In the genomic region with DNA sequence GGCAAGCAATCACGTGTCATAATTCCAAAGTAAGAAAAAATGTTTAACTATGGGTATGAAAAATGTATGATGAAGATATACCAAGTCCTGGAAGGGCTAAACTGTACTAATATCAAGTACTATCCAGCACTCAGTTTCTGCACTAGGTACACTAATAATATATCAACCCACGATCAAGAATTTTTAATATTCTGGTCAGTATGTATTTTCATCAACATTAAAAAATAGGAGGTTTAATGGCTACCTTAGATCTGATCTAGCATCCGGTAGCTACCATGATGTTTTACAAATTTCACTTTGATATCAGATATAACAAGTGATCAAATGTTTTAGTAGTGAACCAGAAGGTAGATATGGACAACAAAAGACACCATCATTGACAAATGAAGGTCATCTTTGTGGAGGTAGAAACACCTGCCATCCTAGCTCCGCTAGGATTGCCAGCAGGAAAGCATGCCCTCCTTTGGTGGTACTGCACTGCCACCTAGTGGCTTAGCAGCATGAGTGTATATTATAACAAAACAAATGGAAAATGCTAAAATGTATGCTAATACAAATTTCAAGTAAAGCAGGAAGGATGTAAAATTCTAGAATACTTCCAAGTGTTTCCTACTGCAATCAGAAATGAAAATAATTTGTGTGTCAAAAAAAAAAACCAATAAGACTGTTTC, we compare ENCODE assay signal across 10 mouse cellular contexts. TPM values are rescaled to one million over a fixed set of nuclear protein-coding genes. Genes with fewer than 3 reads are reported as not detected.
DNase-seq lines count a peak whose midpoint lies in the region; ATAC-seq and TF ChIP-seq lines count a peak whose summit lies in the region.
"Had no signal": no experiment of that assay in that cellular context is flagged by ENCODE, and none has a peak within 500 bp of the region (broad histone marks: within the 10 kb centered on the region; RNA-seq: fewer than 3 reads in every experiment).

No protein-coding gene starts in this region.

- H3K27me3 ChIP-seq in kidney, postnatal 0 days (ENCODE audit: insufficient read depth, low read length), result no peaks in the 10 kb centered on the region
- no peaks in the 10 kb centered on the region for H3K27me3 ChIP-seq in kidney, embryonic 16.5 days (ENCODE audit: insufficient read depth, low read length)
- H3K27me3 ChIP-seq in midbrain, embryonic 14.5 days (ENCODE audit: control insufficient read depth, insufficient read depth, low read length), result no peaks in the 10 kb centered on the region
- H3K27me3 ChIP-seq in testis, adult 2 months (ENCODE audit: control insufficient read depth, insufficient read depth, low read length), result no peaks in the 10 kb centered on the region
- H3K27me3 ChIP-seq: embryonic facial prominence, embryonic 13.5 days; liver, embryonic 15.5 days had no signal

- TF ChIP-seq CTCF in kidney, postnatal 0 days (IDR thresholded peaks at IDR 0.05; ENCODE audit: low read depth), result peak; percentile 93
- TF ChIP-seq CTCF in testis, adult 2 months (IDR thresholded peaks at IDR 0.05; ENCODE audit: control insufficient read depth, insufficient read depth, insufficient replicate concordance, low read depth, low read length), result peak; percentile 65; the same call in 1 of the 2 replicates

- no peak overlapping the region for H3K27ac ChIP-seq in kidney, postnatal 0 days
- no peak overlapping the region for H3K27ac ChIP-seq in kidney, embryonic 16.5 days (ENCODE audit: low read length)
- no peak overlapping the region for H3K27ac ChIP-seq in midbrain, embryonic 14.5 days (replicated peaks; ENCODE audit: low read depth, low read length)
- H3K27ac ChIP-seq in testis, adult 2 months (ENCODE audit: control insufficient read depth, insufficient read depth, low read depth, low read length), result no peak overlapping the region
- H3K27ac ChIP-seq: embryonic facial prominence, embryonic 13.5 days; liver, embryonic 15.5 days had no signal

- H3K9ac ChIP-seq in kidney, postnatal 0 days (ENCODE audit: low read depth, low read length), result no peak overlapping the region
- no peak overlapping the region for H3K9ac ChIP-seq in kidney, embryonic 16.5 days (replicated peaks; ENCODE audit: low read length)
- no peak overlapping the region for H3K9ac ChIP-seq in midbrain, embryonic 14.5 days (replicated peaks; ENCODE audit: low read length)
- H3K9ac ChIP-seq: embryonic facial prominence, embryonic 13.5 days; liver, embryonic 15.5 days had no signal

- H3K4me3 ChIP-seq in kidney, postnatal 0 days (replicated peaks; ENCODE audit: low read depth, low read length), result no peak overlapping the region
- H3K4me3 ChIP-seq in kidney, embryonic 16.5 days (ENCODE audit: low read length), result no peak overlapping the region
- no peak overlapping the region for H3K4me3 ChIP-seq in midbrain, embryonic 14.5 days (replicated peaks; ENCODE audit: low read depth, low read length)
- H3K4me3 ChIP-seq in testis, adult 2 months (ENCODE audit: control insufficient read depth, low read depth, low read length), result no peak overlapping the region
- H3K4me3 ChIP-seq: embryonic facial prominence, embryonic 13.5 days; liver, embryonic 15.5 days had no signal

- no peaks in the 10 kb centered on the region for H3K9me3 ChIP-seq in kidney, postnatal 0 days (replicated peaks; ENCODE audit: low read length)
- no peaks in the 10 kb centered on the region for H3K9me3 ChIP-seq in kidney, embryonic 16.5 days (ENCODE audit: low read length)
- H3K9me3 ChIP-seq in midbrain, embryonic 14.5 days (ENCODE audit: control insufficient read depth, low read length), result no peaks in the 10 kb centered on the region
- H3K9me3 ChIP-seq: embryonic facial prominence, embryonic 13.5 days; liver, embryonic 15.5 days had no signal

- no peak for ATAC-seq in kidney, postnatal 0 days (replicated peaks; ENCODE audit: low FRiP score, low read depth)
- no peak for ATAC-seq in kidney, embryonic 16.5 days (ENCODE audit: low FRiP score, low TSS enrichment)
- ATAC-seq in granulocyte monocyte progenitor cell, adult 5-6 weeks (replicated peaks; ENCODE audit: poor library complexity, severe bottlenecking), result peak; percentile 81
- peak; percentile 70 for ATAC-seq in midbrain, embryonic 14.5 days (ENCODE audit: low FRiP score, low TSS enrichment)

- no peak for TF ChIP-seq POLR2A in testis, adult 2 months (IDR thresholded peaks at IDR 0.05; ENCODE audit: control insufficient read depth, low read depth, low read length)

- no peak overlapping the region for H3K4me2 ChIP-seq in kidney, postnatal 0 days (ENCODE audit: low read length)
- no peak overlapping the region for H3K4me2 ChIP-seq in kidney, embryonic 16.5 days (replicated peaks; ENCODE audit: low read depth, low read length)
- H3K4me2 ChIP-seq in midbrain, embryonic 14.5 days (ENCODE audit: low read length), result no peak overlapping the region
- H3K4me2 ChIP-seq: embryonic facial prominence, embryonic 13.5 days; liver, embryonic 15.5 days had no signal

- no peaks in the 10 kb centered on the region for H3K36me3 ChIP-seq in kidney, postnatal 0 days (ENCODE audit: insufficient read depth, low read length)
- no peaks in the 10 kb centered on the region for H3K36me3 ChIP-seq in kidney, embryonic 16.5 days (ENCODE audit: insufficient read depth, low read length)
- H3K36me3 ChIP-seq in midbrain, embryonic 14.5 days (ENCODE audit: control insufficient read depth, insufficient read depth, low read length), result no peaks in the 10 kb centered on the region
- H3K36me3 ChIP-seq in testis, adult 2 months (ENCODE audit: control insufficient read depth, insufficient read depth, low read length), result no peaks in the 10 kb centered on the region
- H3K36me3 ChIP-seq: embryonic facial prominence, embryonic 13.5 days; liver, embryonic 15.5 days had no signal

- WGBS in kidney, postnatal 0 days, result 44% methylated on average over 4 of the region's 4 CpGs
- 38% methylated on average over 4 of the region's 4 CpGs for WGBS in kidney, embryonic 16.5 days
- WGBS in midbrain, embryonic 14.5 days, result 45% methylated on average over 4 of the region's 4 CpGs

- peak; percentile 75 for DNase-seq in kidney, postnatal 0 days (ENCODE audit: low spot score)
- peak; percentile 22 for DNase-seq in T-cell, adult 2 months (ENCODE audit: low spot score)
- peak; percentile 60 to 83 for DNase-seq in cerebellum, postnatal 25 days
- DNase-seq in layer of hippocampus, postnatal 36 days, result peak; percentile 46 to 51
- DNase-seq in midbrain, embryonic 14.5 days, result peak; percentile 88

- no peaks in the 10 kb centered on the region for H3K4me1 ChIP-seq in kidney, postnatal 0 days (replicated peaks; ENCODE audit: insufficient read depth, low read length)
- H3K4me1 ChIP-seq in kidney, embryonic 16.5 days (ENCODE audit: insufficient read depth, low read length), result 0 out of 2 replicates have a peak, but pooled peaks cover 3% of the 10 kb centered on the region
- no peaks in the 10 kb centered on the region for H3K4me1 ChIP-seq in midbrain, embryonic 14.5 days (ENCODE audit: control insufficient read depth, insufficient read depth, low read length)
- no peaks in the 10 kb centered on the region for H3K4me1 ChIP-seq in testis, adult 2 months (ENCODE audit: control insufficient read depth, insufficient read depth, low read length)
- H3K4me1 ChIP-seq: liver, embryonic 15.5 days had no signal

RNA-seq across cellular contexts. Expression of gene Gm527, which starts 20.5 kb away (rescaled TPM):
- polyA plus RNA-seq in kidney, postnatal 0 days (2015; fragmentation: Nextera tagmentation; extraction: Ambion mirVana), result 3.2 and 4.0 TPM in 2 replicates
- 0.60 and 2.4 TPM in 2 replicates for polyA plus RNA-seq in kidney, embryonic 16.5 days (2015; fragmentation: Nextera tagmentation; extraction: Ambion mirVana)
- not detected in 2 replicates for total RNA-seq in granulocyte monocyte progenitor cell, adult 5-6 weeks (2014; fragmentation: Nextera tagmentation)
- total RNA-seq in granulocyte monocyte progenitor cell, adult 5-6 weeks (2017), result 0.73 and 3.9 TPM in 2 replicates
- 10 to 100 TPM; 14.2 to 16.8 TPM for total RNA-seq in layer of hippocampus, postnatal 36 days (2021)
- polyA plus RNA-seq in midbrain, embryonic 14.5 days (2014; fragmentation: Nextera tagmentation; extraction: Ambion mirVana), result 2.1 and 3.7 TPM in 2 replicates
- polyA plus RNA-seq in testis, adult 2 months (2012; rRNA removed), result 18.6 and 27.8 TPM in 2 replicates

Comparison
In these comparisons a context has a peak if more than half of its experiments do, and no peak if none do; other contexts are left out.
1. ATAC-seq: peak in granulocyte monocyte progenitor cell, adult 5-6 weeks (single experiment) and midbrain, embryonic 14.5 days (single experiment); none in kidney, postnatal 0 days (single experiment) and kidney, embryonic 16.5 days (single experiment).
2. DNase-seq: peak in every context shown above with its lines; median percentile 88 in midbrain, embryonic 14.5 days; 75 in kidney, postnatal 0 days; 72 in cerebellum, postnatal 25 days; 48 in layer of hippocampus, postnatal 36 days; 22 in T-cell, adult 2 months.